Mouse (Mus musculus): ENCODE results near the gene Mllt6. TPM values are rescaled to one million over a fixed set of nuclear protein-coding genes. Genes with fewer than 3 reads are reported as not detected.
A peak's percentile ranks its signal among the peaks of the same experiment; 100 is the strongest.
"Not testable (repeated sequence)": the region's sequence is repeated elsewhere in the genome, so short reads cannot be mapped to it uniquely, and the experiment has no call there.

Gene Mllt6
- 10 to 100 TPM; 55.8 to 61.7 TPM for total RNA-seq (2021)

- peak; percentile 85 for DNase-seq
- intact Hi-C loops (cut with DNase I), result loop anchor here (1.0 to 5.0 kb wide), 2 partner anchors 22 to 34 kb away; partner anchors contain the start of gene Cisd3
Measured at GRCm38 (mm10) chr11:97662893-97663527, at the start of gene Mllt6. Gene Mllt6 (plus strand): TSS chr11:97663414.

GRCm38 (mm10) chr11:97615276-97615675, 47.9 kb upstream of the Mllt6 start:
- intact Hi-C loops (cut with DNase I), result loop anchor here (5.0 kb wide), 1 partner anchor 38 kb away; the partner anchor contains the start of gene Srcin1
- DNase-seq, result no peak

DNA sequence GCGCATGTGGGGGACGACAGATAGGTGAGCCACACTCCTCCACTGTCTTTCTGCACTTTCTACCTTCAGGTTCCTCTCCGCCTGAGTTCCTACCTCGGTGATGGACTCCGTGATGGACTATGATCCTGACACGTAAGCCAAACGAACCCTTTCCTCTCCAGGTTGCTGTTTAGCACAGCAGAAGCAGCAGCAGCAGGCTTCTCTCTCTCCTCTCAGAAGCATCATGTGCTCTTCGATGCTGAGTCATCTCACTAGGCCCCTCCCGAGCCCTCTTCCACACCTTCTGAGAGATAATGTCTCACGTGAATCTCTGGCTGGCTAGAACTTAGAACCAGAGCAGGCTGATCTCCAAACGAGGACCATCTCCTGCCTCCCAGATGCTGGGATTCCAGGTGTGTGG, 44.8 kb upstream of the Mllt6 start:
- DNase-seq, result no peak
- intact Hi-C loops (cut with DNase I), result loop anchor here (5.0 kb wide), 1 partner anchor 41 kb away; the partner anchor contains the start of gene Srcin1

- DNase-seq, result peak; percentile 74 to 84
- intact Hi-C loops (cut with DNase I), result loop anchor here (5.0 kb wide), 1 partner anchor 42 kb away; the partner anchor contains the start of gene Srcin1
Measured at GRCm38 (mm10) chr11:97619391-97619795, 43.8 kb upstream of the Mllt6 start.

DNA sequence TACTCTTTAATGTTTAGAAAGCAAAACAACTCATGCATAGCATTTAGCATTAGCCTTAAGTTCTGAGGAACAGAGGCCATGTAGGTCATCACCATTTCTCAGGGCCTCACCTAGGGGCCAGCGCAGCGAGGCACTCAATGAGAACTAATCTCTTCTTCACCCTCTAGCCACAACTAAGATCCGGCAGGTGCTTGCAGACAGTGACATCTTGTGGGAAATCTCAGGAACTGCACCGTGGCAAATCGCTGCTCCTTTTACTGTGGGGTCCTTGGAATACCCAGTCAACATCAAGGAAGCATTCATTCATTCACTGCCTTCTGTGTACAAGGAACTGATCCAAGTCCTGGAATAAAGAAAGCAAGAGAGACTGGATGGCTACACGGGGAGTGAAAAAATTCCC, 40.8 kb upstream of the Mllt6 start:
- DNase-seq, result peak; percentile 75 to 83
- intact Hi-C loops (cut with DNase I), result loop anchor here (1.0 to 5.0 kb wide), 3 partner anchors 91 to 215 kb away; no protein-coding TSS in a partner anchor

DNA sequence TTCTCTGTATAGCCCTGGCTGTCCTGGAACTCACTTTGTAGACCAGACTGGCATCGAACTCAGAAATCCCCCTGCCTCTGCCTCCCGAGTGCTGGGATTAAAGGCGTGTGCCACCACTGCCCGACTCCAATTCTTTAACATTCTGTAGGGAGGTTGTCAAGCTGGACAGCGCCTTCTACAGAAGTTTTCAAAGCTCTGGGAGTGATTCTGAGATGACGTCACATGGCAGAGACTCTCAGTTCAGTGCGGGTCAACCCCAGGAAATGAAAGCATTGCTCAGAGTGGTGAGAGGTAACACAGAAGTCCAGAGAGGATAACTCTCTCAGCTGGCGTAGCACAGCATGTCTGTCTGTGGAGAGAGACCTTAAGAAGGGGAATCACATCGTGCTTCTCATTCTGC, 40.0 kb upstream of the Mllt6 start:
- intact Hi-C loops (cut with DNase I), result loop anchor here (5.0 kb wide), 2 partner anchors 146 to 216 kb away; no protein-coding TSS in a partner anchor
- no peak for DNase-seq

DNA sequence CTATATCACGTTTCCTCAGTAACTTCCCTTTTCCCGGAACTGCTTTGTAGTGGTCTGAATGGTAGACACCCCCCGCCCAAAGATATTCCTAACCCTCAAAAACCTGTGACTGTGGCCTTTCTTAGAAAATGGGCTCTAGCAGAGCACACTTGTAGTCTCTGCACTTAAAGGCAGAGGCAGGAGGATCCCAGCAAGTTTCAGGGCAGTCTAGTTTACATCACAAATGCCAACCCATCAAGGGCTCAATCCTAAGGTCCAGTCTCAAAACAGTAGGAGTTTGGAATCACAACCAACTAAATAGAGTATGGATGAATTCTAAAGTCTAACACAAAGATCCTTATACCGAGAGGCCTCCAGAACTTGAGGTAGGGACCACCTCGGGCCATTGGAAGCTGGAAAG, 37.7 kb upstream of the Mllt6 start:
- intact Hi-C loops (cut with DNase I), result no loop called here
- no peak for DNase-seq

- intact Hi-C loops (cut with DNase I), result no loop called here
- no peak for DNase-seq
Measured at GRCm38 (mm10) chr11:97626431-97626830, 36.8 kb upstream of the Mllt6 start.

DNA sequence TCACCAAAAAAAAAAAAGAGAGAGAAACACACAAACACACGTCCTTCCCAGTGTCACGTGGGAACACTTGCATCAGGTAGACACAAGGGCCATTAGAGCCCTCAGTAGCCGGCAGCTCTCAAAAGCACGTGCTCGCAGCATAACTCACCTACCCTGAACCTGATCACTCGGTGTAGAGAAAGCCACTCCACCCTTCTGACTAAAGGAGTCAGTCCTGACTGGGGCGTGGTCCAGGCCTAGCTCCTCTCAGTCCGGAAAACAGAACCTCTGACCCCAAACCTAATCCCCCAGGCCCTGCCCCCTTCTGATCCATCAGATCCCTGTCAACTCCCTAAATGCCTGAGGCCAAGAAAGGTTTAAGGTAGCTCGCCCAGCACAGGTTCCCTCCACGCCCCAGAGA, 36.4 kb upstream of the Mllt6 start:
- DNase-seq, result no peak
- intact Hi-C loops (cut with DNase I), result no loop called here

- DNase-seq, result no peak
- intact Hi-C loops (cut with DNase I), result no loop called here
Measured at GRCm38 (mm10) chr11:97627556-97628302, 35.5 kb upstream of the Mllt6 start.

DNA sequence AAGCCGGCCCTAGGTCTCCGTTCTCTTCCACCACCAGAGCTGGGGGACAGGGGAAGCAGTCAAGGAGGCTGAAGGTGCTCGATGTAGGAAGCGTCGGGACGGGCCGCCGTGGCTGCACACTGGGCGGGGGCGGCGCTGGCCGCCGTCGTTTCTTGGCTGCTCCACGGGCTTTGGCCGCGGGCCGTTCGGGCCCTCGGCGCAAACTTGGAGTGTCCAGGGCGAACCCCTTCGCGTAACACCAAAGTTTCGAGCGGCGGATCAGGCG, 35.0 kb upstream of the Mllt6 start:
- intact Hi-C loops (cut with DNase I), result no loop called here
- DNase-seq, result peak; percentile 32 to 35

DNA sequence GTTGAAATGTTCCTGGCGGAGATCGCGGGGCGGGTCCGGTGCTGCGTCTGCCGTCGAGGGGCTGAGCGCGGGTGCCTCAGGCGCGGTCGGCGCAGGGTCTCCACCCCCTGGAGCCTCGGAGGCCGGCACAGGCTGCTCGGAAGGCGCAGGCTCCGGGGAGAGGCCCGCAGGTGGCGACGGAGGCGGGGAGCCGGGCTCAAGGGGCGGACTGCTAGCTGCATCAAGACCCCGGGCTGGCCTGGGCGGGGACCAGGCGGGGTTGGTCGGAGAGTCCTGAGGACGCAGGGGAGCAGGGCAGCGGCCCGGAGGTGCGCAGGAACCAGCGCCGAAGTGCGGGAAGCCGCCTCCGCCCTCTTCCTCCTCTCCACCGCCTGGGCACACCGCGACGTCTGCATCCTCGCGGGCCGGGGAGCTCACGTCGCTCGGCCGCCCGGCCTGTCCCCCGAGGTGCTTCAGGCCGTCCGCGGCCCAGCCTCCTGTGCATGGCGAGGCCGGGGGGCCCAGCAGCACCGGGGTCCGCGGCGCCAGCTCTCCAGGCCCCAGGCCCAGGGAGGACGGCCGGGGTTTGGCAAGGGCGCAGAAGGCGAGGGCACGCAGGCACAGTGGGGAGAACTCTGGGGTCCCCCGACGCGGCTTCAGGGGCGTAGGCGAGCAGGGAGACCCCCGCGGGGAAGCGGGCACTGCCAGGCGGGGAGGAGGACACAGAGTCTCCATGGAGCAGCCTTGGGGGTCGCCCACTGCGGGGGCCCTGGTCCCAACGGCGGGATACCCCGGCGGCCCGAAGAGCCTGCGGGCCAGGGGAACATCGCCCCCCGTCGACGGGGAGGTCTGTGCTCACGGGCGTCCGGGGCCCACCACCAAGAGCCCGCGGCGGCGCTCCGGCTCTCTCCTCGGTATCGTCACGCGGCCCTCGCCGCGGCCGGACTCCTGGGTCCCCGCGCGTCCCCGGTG, 34.4 kb upstream of the Mllt6 start:
- DNase-seq, result no peak

GRCm38 (mm10) chr11:97629576-97629975, 33.6 kb upstream of the Mllt6 start, which contains the start of gene Epop:
Gene Epop (minus strand): TSS chr11:97629702.
- DNase-seq, result peak; percentile 88 to 92
- intact Hi-C loops (cut with DNase I), result no loop called here

More for the DNA sequence above, 34.4 kb upstream of the Mllt6 start:
- intact Hi-C loops (cut with DNase I), result no loop called here

DNA sequence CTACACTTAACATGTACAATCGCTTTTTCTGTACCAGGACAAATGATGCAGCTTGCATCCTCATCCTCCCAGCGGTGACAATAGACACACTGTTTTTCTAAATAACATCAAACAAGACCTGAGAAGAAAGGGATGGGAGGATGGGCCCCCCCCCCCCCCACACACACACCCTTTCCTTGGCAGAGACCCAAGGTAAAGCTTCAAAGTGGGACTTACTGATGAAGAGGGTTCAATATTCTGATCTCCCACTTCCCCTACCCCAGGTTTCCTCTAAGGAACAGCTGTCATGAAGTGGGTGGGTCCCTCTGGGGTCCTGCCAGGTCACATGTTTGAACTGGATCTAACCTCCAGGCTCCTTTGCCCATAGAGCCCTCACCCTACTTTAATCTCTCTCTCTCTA, 32.2 kb upstream of the Mllt6 start:
- intact Hi-C loops (cut with DNase I), result loop anchor here (5.0 kb wide), 1 partner anchor 274 kb away; no protein-coding TSS in a partner anchor
- DNase-seq, result no peak

- DNase-seq, result no peak
- intact Hi-C loops (cut with DNase I), result loop anchor here (5.0 kb wide), 1 partner anchor 274 kb away; no protein-coding TSS in a partner anchor
Measured at GRCm38 (mm10) chr11:97631500-97631899, 31.7 kb upstream of the Mllt6 start.

GRCm38 (mm10) chr11:97631938-97632337, 31.3 kb upstream of the Mllt6 start:
- peak; percentile 86 to 93 for DNase-seq
- intact Hi-C loops (cut with DNase I), result loop anchor here (1.0 to 5.0 kb wide), 2 partner anchors 58 to 275 kb away; no protein-coding TSS in a partner anchor

DNA sequence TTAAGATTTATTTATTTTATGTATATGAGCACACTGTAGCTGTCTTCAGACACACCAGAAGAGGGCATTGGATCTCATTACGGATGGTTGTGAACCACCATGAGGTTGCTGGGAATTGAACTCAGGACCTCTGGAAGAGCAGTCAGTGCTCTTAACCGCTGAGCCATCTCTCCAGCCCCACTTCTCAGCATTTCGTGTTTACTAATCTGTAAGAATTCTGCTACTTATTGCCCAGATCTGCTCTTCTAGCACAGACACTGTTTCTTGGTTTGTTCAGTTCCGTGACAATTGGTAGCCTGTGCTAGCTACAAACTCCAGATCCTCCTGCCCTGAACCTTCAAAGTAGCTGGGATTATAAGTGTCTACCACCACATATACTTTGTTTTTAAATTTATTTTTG, 30.8 kb upstream of the Mllt6 start:
- not testable (repeated sequence) for DNase-seq
- intact Hi-C loops (cut with DNase I), result loop anchor here (1.0 to 5.0 kb wide), 2 partner anchors 58 to 275 kb away; no protein-coding TSS in a partner anchor

DNA sequence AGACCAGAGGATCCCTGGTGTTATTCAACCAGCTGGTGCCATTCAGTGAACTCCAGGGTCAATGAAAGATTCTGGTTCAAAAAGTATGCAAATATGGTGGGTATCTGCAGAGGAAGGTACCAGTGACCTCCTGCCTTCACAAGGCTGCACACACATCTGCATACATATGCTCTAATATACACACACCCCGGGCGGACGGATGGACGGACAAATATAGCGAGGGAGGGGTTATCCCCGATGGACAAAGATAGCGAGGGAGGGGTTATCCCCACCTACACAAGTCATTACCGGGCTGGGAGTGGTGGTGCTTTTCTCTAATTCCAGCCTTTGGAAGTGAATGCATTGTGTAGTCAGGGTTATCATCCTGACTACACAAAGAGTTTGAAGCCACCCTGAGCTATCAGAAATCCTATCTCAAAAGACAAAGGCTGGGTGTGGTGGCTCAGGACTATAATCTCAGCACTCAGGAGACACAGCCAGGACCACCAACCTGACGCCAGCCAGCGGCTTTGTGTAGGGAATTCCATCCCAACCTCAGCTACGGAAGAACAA, 27.7 kb upstream of the Mllt6 start:
- intact Hi-C loops (cut with DNase I), result no loop called here

GRCm38 (mm10) chr11:97641668-97642067, 21.5 kb upstream of the Mllt6 start:
- intact Hi-C loops (cut with DNase I), result no loop called here
- DNase-seq, result no peak

More for the DNA sequence above, 27.7 kb upstream of the Mllt6 start:
- no peak for DNase-seq

GRCm38 (mm10) chr11:97642746-97643145, 20.5 kb upstream of the Mllt6 start:
- intact Hi-C loops (cut with DNase I), result no loop called here
- DNase-seq, result no peak
